Mouse (Mus musculus): Measurements from ENCODE around the gene Sept9.

Sept9 gene

GRCm38 (mm10) chr11:117292446-117292845, 93.0 kb downstream of the Sept9 start:
- DNase-seq: peak; percentile 32

- no peak for DNase-seq
Observed at GRCm38 (mm10) chr11:117295266-117295665, 95.8 kb downstream of the Sept9 start.

GRCm38 (mm10) chr11:117296116-117296499, 96.6 kb downstream of the Sept9 start:
- no peak for DNase-seq

GRCm38 (mm10) chr11:117296500-117297189, 97.2 kb downstream of the Sept9 start:
- DNase-seq: no peak

- DNase-seq: no peak
Observed at GRCm38 (mm10) chr11:117297190-117297829, 97.8 kb downstream of the Sept9 start.

- DNase-seq: no peak
Observed at GRCm38 (mm10) chr11:117299741-117300140, 100.3 kb downstream of the Sept9 start.

- no peak for DNase-seq
Observed at GRCm38 (mm10) chr11:117300809-117301208, 101.3 kb downstream of the Sept9 start.

GRCm38 (mm10) chr11:117301716-117302115, 102.3 kb downstream of the Sept9 start:
- DNase-seq: no peak

- no peak for DNase-seq
Observed at GRCm38 (mm10) chr11:117302371-117302770, 102.9 kb downstream of the Sept9 start.

- DNase-seq: no peak
Observed at GRCm38 (mm10) chr11:117305509-117306188, 106.2 kb downstream of the Sept9 start.

- DNase-seq: no peak
Observed at GRCm38 (mm10) chr11:117306311-117307088, 107.0 kb downstream of the Sept9 start.

- peak; percentile 70 for DNase-seq
Observed at GRCm38 (mm10) chr11:117307895-117308786, 108.7 kb downstream of the Sept9 start.

GRCm38 (mm10) chr11:117309108-117309917, 109.9 kb downstream of the Sept9 start:
- no peak for DNase-seq

- DNase-seq: no peak
Observed at GRCm38 (mm10) chr11:117309918-117310287, 110.4 kb downstream of the Sept9 start.

- DNase-seq: no peak
Observed at GRCm38 (mm10) chr11:117310341-117311107, 111.1 kb downstream of the Sept9 start.

GRCm38 (mm10) chr11:117311127-117311800, 111.8 kb downstream of the Sept9 start:
- DNase-seq: no peak

- DNase-seq: no peak
Observed at GRCm38 (mm10) chr11:117312028-117312901, 112.8 kb downstream of the Sept9 start.

GRCm38 (mm10) chr11:117312936-117313335, 113.5 kb downstream of the Sept9 start:
- DNase-seq: peak; percentile 55

GRCm38 (mm10) chr11:117313446-117313845, 114.0 kb downstream of the Sept9 start:
- DNase-seq: no peak
